In the genomic region with DNA sequence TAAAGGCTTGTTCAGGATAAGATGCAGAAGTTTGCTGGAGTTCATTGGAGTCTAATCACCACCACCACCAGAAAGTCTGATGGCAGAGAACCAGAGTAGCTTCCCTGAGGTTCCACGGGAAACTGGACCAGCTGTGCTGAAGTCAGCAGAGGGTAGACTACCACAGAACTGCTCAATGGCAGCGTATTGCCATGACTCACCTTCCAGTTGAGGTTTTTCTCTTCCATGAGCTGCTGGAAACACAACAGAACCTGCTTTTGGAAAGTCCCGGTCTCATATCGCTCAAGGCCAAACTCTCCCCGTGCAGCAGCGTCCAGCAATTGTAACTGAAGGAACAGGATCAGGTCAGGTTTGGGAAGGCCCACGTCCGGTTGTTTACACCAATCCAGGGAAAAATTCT, we compare ENCODE assay signal across 18 mouse cellular contexts.
"Had no signal": no experiment of that assay in that cellular context is flagged by ENCODE, and none has a peak within 500 bp of the region (broad histone marks: within the 10 kb centered on the region; RNA-seq: fewer than 3 reads in every experiment).

No protein-coding gene starts in this region.

- DNase-seq: lung, adult 18-20 months; lung, embryonic 14.5 days; lung, postnatal 10 days; lung, postnatal 4 days; midbrain, embryonic 14.5 days; retina, postnatal 1 day; right cerebral cortex, adult 18-20 months; right cerebral cortex, postnatal 25 days; right cerebral cortex, postnatal 4 days; spleen, adult 18-20 months; thymus, adult 18-20 months; thymus, postnatal 14 days; thymus, postnatal 36 days had no signal

- H3K27ac ChIP-seq: midbrain, embryonic 10.5 days; midbrain, embryonic 12.5 days; neural tube, embryonic 13.5 days; neural tube, embryonic 15.5 days had no signal

- H3K4me3 ChIP-seq: midbrain, embryonic 10.5 days; midbrain, embryonic 12.5 days; myocyte; neural tube, embryonic 13.5 days; neural tube, embryonic 15.5 days had no signal

- H3K4me1 ChIP-seq: midbrain, embryonic 12.5 days; neural tube, embryonic 13.5 days; neural tube, embryonic 15.5 days had no signal

- H3K9me3 ChIP-seq: midbrain, embryonic 12.5 days; neural tube, embryonic 15.5 days had no signal

- H3K9ac ChIP-seq: lung, embryonic 14.5 days; midbrain, embryonic 12.5 days; neural tube, embryonic 13.5 days; neural tube, embryonic 15.5 days had no signal

- H3K27me3 ChIP-seq: midbrain, embryonic 12.5 days; neural tube, embryonic 13.5 days; neural tube, embryonic 15.5 days had no signal
